ENCODE assay signal across 7 mouse cellular contexts in genomic region chr17:28340578-28340977, GRCm38 (mm10). TPM values are rescaled to one million over a fixed set of nuclear protein-coding genes. Genes with fewer than 3 reads are reported as not detected.
A peak's percentile ranks its signal among the peaks of the same experiment; 100 is the strongest.
DNase-seq lines count a peak whose midpoint lies in the region; ATAC-seq and TF ChIP-seq lines count a peak whose summit lies in the region.

No protein-coding gene starts in this region.

- peak overlapping the region; percentile 19 for H3K9ac ChIP-seq in ES-Bruce4 (ENCODE audit: low read depth, poor library complexity, severe bottlenecking)
- peak overlapping the region; percentile 55 for H3K9ac ChIP-seq in hindbrain, embryonic 13.5 days

- H3K27ac ChIP-seq in ES-Bruce4 (ENCODE audit: insufficient read depth, low read length), result no peak overlapping the region
- no peak overlapping the region for H3K27ac ChIP-seq in hindbrain, embryonic 13.5 days

- TF ChIP-seq POLR2A in ES-Bruce4 (IDR thresholded peaks at IDR 0.05; ENCODE audit: insufficient read depth, low read length), result no peak

- H3K36me3 ChIP-seq in ES-Bruce4 (ENCODE audit: control insufficient read depth, insufficient read depth, low read length, poor library complexity, severe bottlenecking), result no peaks in the 10 kb centered on the region
- H3K36me3 ChIP-seq in hindbrain, embryonic 13.5 days, result no peaks in the 10 kb centered on the region

- H3K9me3 ChIP-seq in ES-Bruce4 (replicated peaks; ENCODE audit: control insufficient read depth, insufficient read depth, low read length, poor library complexity, severe bottlenecking), result no peaks in the 10 kb centered on the region
- H3K9me3 ChIP-seq in hindbrain, embryonic 13.5 days, result no peaks in the 10 kb centered on the region

- H3K4me3 ChIP-seq in ES-Bruce4 (ENCODE audit: low read depth, low read length), result peak overlapping the region; percentile 24; the same call in 1 of the 2 replicates
- H3K4me3 ChIP-seq in hindbrain, embryonic 13.5 days, result no peak overlapping the region

- H3K4me2 ChIP-seq in hindbrain, embryonic 13.5 days, result peak overlapping the region; percentile 54

- H3K4me1 ChIP-seq in ES-Bruce4 (ENCODE audit: control insufficient read depth, insufficient read depth, low read length), result peaks cover 8% of the 10 kb centered on the region
- H3K4me1 ChIP-seq in hindbrain, embryonic 13.5 days (replicated peaks), result peaks cover 33% of the 10 kb centered on the region

- TF ChIP-seq CTCF in ES-Bruce4 (IDR thresholded peaks at IDR 0.05; ENCODE audit: low read depth, low read length), result no peak

- WGBS in hindbrain, embryonic 13.5 days, result 82% methylated on average over 7 of the region's 7 CpGs

- no peaks in the 10 kb centered on the region for H3K27me3 ChIP-seq in ES-Bruce4 (ENCODE audit: control insufficient read depth, insufficient read depth, low read length, poor library complexity, severe bottlenecking)
- H3K27me3 ChIP-seq in hindbrain, embryonic 13.5 days, result peaks cover 22% of the 10 kb centered on the region; the same call in 1 of the 2 replicates

- peak; percentile 30 for DNase-seq in R1 (ENCODE audit: low read depth, low spot score)
- DNase-seq in lung, postnatal 4 days, result peak; percentile 53 to 76
- DNase-seq in gastrocnemius, postnatal 10 days, result no peak
- no peak for DNase-seq in embryo, embryonic 9.5 days (ENCODE audit: extremely low spot score)

- TF ChIP-seq EP300 in ES-Bruce4 (IDR thresholded peaks at IDR 0.05; ENCODE audit: insufficient read depth, low read depth, low read length), result no peak

- no peak for ATAC-seq in hindbrain, embryonic 13.5 days (ENCODE audit: low FRiP score)
- no peak for ATAC-seq in megakaryocyte, adult 5-6 weeks (ENCODE audit: poor library complexity, severe bottlenecking)

RNA-seq across cellular contexts. Expression of gene Tead3, which starts 10.0 kb away (rescaled TPM):
- 28.6 and 31.9 TPM in 2 replicates for polyA plus RNA-seq in ES-Bruce4 (2011; ENCODE audit: insufficient read depth, insufficient read length, low read depth, missing spikeins)
- polyA plus RNA-seq in hindbrain, embryonic 13.5 days (2015; fragmentation: Nextera tagmentation; extraction: Ambion mirVana), result 1.8 and 2.0 TPM in 2 replicates
- not detected in 2 replicates for total RNA-seq in megakaryocyte, adult 5-6 weeks (2015)
- total RNA-seq in megakaryocyte, adult 5-6 weeks (2017), result not detected in 2 replicates
- total RNA-seq in gastrocnemius, postnatal 10 days (2021), result 10 to 100 TPM in 1 of 2 experiments, 1 to 10 TPM in 1; 10.0 to 14.8 TPM

RNA-seq across cellular contexts. Expression of gene Rpl10a, which starts 12.3 kb away (rescaled TPM):
- 1,875 and 2,151 TPM in 2 replicates for polyA plus RNA-seq in ES-Bruce4 (2011; ENCODE audit: insufficient read depth, insufficient read length, low read depth, missing spikeins)
- 336 and 366 TPM in 2 replicates for polyA plus RNA-seq in hindbrain, embryonic 13.5 days (2015; fragmentation: Nextera tagmentation; extraction: Ambion mirVana)
- 1,429 and 1,585 TPM in 2 replicates for total RNA-seq in megakaryocyte, adult 5-6 weeks (2015)
- 468 and 491 TPM in 2 replicates for total RNA-seq in megakaryocyte, adult 5-6 weeks (2017)
- 100 to 1,000 TPM; 699 to 738 TPM for total RNA-seq in gastrocnemius, postnatal 10 days (2021)

RNA-seq across cellular contexts. Expression of gene Tulp1, which starts 24.4 kb away (rescaled TPM):
- 14.0 and 14.7 TPM in 2 replicates for polyA plus RNA-seq in ES-Bruce4 (2011; ENCODE audit: insufficient read depth, insufficient read length, low read depth, missing spikeins)
- 2.1 and 2.2 TPM in 2 replicates for polyA plus RNA-seq in hindbrain, embryonic 13.5 days (2015; fragmentation: Nextera tagmentation; extraction: Ambion mirVana)
- total RNA-seq in megakaryocyte, adult 5-6 weeks (2015), result not detected in 2 replicates
- total RNA-seq in megakaryocyte, adult 5-6 weeks (2017), result not detected in 2 replicates
- under 1 TPM; 0.40 to 0.50 TPM for total RNA-seq in gastrocnemius, postnatal 10 days (2021)

RNA-seq across cellular contexts. Expression of gene Fance, which starts 27.3 kb away (rescaled TPM):
- polyA plus RNA-seq in ES-Bruce4 (2011; ENCODE audit: insufficient read depth, insufficient read length, low read depth, missing spikeins), result 56.8 and 64.7 TPM in 2 replicates
- 21.9 and 24.2 TPM in 2 replicates for polyA plus RNA-seq in hindbrain, embryonic 13.5 days (2015; fragmentation: Nextera tagmentation; extraction: Ambion mirVana)
- total RNA-seq in megakaryocyte, adult 5-6 weeks (2015), result 11.5 and 11.9 TPM in 2 replicates
- 7.5 and 14.3 TPM in 2 replicates for total RNA-seq in megakaryocyte, adult 5-6 weeks (2017)
- 10 to 100 TPM; 14.8 to 20.1 TPM for total RNA-seq in gastrocnemius, postnatal 10 days (2021)

Comparison
In these comparisons a context has a peak if more than half of its experiments do, and no peak if none do; other contexts are left out.
1. DNase-seq: peak in R1 (single experiment) and lung, postnatal 4 days (2 of 2); none in gastrocnemius, postnatal 10 days (single experiment) and embryo, embryonic 9.5 days (single experiment).
2. RNA of gene Tead3, which starts 10.0 kb away (total RNA-seq): 10.0 to 14.8 TPM in gastrocnemius, postnatal 10 days; not detected in megakaryocyte, adult 5-6 weeks; every median in the first group is over 10 times any median in the second.